Mouse (Mus musculus): ENCODE results near the gene Stac. TPM values are rescaled to one million over a fixed set of nuclear protein-coding genes. Genes with fewer than 3 reads are reported as not detected.

Stac gene
- 0.69 TPM for polyA plus RNA-seq (2014; fragmentation: Illumina TruSeq; extraction: RNeasy Lipid Tissue Mini Kit (QIAGEN cat#74804); ENCODE audit: low read depth, low replicate concordance)

DNA sequence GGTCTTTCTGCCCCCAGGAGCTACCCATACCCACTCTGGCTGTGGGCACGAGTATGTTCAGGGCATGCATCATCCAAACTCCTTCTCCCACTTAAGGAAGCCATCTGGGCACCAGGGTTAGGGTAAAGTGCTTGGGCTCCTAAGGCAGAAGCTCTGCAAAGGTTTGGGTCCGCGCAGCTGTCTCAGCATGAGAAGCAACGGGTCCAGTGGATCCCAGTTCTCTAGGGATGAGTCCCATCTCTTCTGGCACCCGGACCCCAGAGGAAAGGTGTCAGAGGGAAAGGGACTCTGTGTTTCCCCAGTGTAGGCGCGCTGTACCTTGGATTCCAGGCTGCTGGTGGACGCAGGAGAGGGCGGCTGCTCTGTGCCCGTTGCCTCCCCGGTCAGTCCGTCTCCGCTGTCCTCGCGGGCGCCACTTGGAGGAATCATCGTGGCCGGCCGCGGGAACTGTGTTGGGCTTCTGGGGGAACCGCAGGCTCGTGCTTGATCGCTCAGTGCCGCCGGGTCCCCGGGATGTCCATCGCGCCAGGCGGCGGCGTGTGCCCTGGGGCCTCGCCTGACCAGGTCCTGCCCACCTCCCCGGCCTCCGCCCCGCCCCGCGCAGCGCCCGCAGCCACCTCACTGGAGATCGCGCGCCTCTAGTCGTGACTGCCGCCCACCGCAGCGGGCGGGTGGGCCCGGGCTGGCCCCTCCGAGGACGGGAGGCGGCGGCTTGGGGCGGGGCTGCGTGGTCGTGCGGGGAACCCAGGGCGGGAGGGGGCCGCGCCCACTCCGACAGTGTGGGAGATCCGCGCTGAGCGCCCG is at the start of gene Stac:
Stac (minus strand) TSS at position 669 of the 804 bp plus-strand sequence.

